21 mouse cellular contexts compared by ENCODE assay signal in the genomic region with DNA sequence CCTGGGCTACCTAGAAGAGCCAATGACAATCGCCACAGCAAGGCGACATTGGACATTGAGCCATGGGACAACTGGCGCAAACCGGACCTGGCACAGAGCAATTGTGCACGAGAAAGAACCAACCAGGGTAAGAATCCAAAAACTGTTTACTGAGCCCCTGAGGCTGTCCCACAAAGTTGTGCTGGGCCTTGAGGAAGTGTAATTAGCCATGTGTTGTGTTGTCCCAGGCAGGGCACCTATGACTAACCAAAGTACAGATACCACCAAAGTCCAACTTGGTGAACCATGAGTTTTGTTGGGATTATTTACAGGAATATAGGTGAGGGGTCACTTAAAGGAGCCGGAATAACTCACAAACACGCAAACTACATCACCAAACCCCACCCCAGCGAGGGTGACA. TPM values are rescaled to one million over a fixed set of nuclear protein-coding genes. Genes with fewer than 3 reads are reported as not detected.
A peak's percentile ranks its signal among the peaks of the same experiment; 100 is the strongest.
DNase-seq lines count a peak whose midpoint lies in the region; ATAC-seq and TF ChIP-seq lines count a peak whose summit lies in the region.
"Had no signal": no experiment of that assay in that cellular context is flagged by ENCODE, and none has a peak within 500 bp of the region (broad histone marks: within the 10 kb centered on the region; RNA-seq: fewer than 3 reads in every experiment).

No protein-coding gene starts in this region.

- peaks cover 10% of the 10 kb centered on the region for H3K4me1 ChIP-seq in kidney, embryonic 16.5 days (ENCODE audit: insufficient read depth, low read length)
- peaks cover 5% of the 10 kb centered on the region; the same call in 1 of the 2 replicates for H3K4me1 ChIP-seq in liver, adult 2 months (ENCODE audit: control insufficient read depth, insufficient read depth, low read length)
- H3K4me1 ChIP-seq in liver, embryonic 12.5 days, result peaks cover 21% of the 10 kb centered on the region
- H3K4me1 ChIP-seq in limb, embryonic 10.5 days, result peaks cover 21% of the 10 kb centered on the region

- TF ChIP-seq CTCF in liver, adult 2 months (IDR thresholded peaks at IDR 0.05; ENCODE audit: low read depth, low read length), result no peak

- no peak overlapping the region for H3K4me3 ChIP-seq in kidney, embryonic 16.5 days (ENCODE audit: low read length)
- no peak overlapping the region for H3K4me3 ChIP-seq in liver, adult 2 months (ENCODE audit: insufficient read depth, low read depth, low read length)
- no peak overlapping the region for H3K4me3 ChIP-seq in liver, embryonic 12.5 days
- no peak overlapping the region for H3K4me3 ChIP-seq in limb, embryonic 10.5 days
- H3K4me3 ChIP-seq: embryonic facial prominence, embryonic 10.5 days; forebrain, embryonic 13.5 days; gastrocnemius, adult 2 months; heart, embryonic 13.5 days had no signal

- H3K79me2 ChIP-seq in liver, adult 2 months (ENCODE audit: control insufficient read depth, insufficient read depth, low read length), result no peaks in the 10 kb centered on the region

- WGBS in kidney, embryonic 16.5 days, result 93% methylated on average over 8 of the region's 8 CpGs
- 71% methylated on average over 8 of the region's 8 CpGs for WGBS in liver, adult 2 months
- WGBS in liver, embryonic 12.5 days (ENCODE audit: insufficient replicate concordance), result 80% methylated on average over 8 of the region's 8 CpGs
- WGBS in limb, embryonic 10.5 days, result 93% methylated on average over 8 of the region's 8 CpGs

- H3K36me3 ChIP-seq in kidney, embryonic 16.5 days (ENCODE audit: insufficient read depth, low read length), result no peaks in the 10 kb centered on the region
- no peaks in the 10 kb centered on the region for H3K36me3 ChIP-seq in liver, adult 2 months (ENCODE audit: control insufficient read depth, insufficient read depth, low read length)
- H3K36me3 ChIP-seq in liver, embryonic 12.5 days, result no peaks in the 10 kb centered on the region
- no peaks in the 10 kb centered on the region for H3K36me3 ChIP-seq in limb, embryonic 10.5 days
- H3K36me3 ChIP-seq: embryonic facial prominence, embryonic 10.5 days; G1E; heart, embryonic 13.5 days had no signal

- peak; percentile 82 for DNase-seq in kidney, adult 11 months
- DNase-seq in liver, adult 2 months (ENCODE audit: extremely low read depth, low read depth, low spot score), result peak; percentile 76
- peak; percentile 58 for DNase-seq in kidney, postnatal 14 days
- DNase-seq in limb, embryonic 10.5 days (ENCODE audit: low spot score), result no peak
- DNase-seq: adrenal gland, adult 8-10 months; adrenal gland, postnatal 36 days; B cell, adult 2 months; cerebellum, adult 2 months; cerebellum, postnatal 10 days; forebrain, postnatal 0 days; gastrocnemius, adult 2 months; gastrocnemius, postnatal 25 days; heart, postnatal 36 days had no signal

- H3K9me3 ChIP-seq in kidney, embryonic 16.5 days (ENCODE audit: low read length), result no peaks in the 10 kb centered on the region
- H3K9me3 ChIP-seq in liver, embryonic 12.5 days (replicated peaks), result no peaks in the 10 kb centered on the region
- no peaks in the 10 kb centered on the region for H3K9me3 ChIP-seq in limb, embryonic 10.5 days (replicated peaks)
- H3K9me3 ChIP-seq: embryonic facial prominence, embryonic 10.5 days; forebrain, embryonic 13.5 days; G1E; heart, embryonic 13.5 days had no signal

- TF ChIP-seq POLR2A in liver, adult 2 months (IDR thresholded peaks at IDR 0.05; ENCODE audit: extremely low read depth, insufficient read depth, low read length), result no peak

- no peak overlapping the region for H3K9ac ChIP-seq in kidney, embryonic 16.5 days (replicated peaks; ENCODE audit: low read length)
- no peak overlapping the region for H3K9ac ChIP-seq in liver, adult 2 months (ENCODE audit: low read depth, low read length)
- H3K9ac ChIP-seq in liver, embryonic 12.5 days, result no peak overlapping the region
- H3K9ac ChIP-seq: forebrain, embryonic 13.5 days; forebrain, postnatal 0 days; heart, embryonic 13.5 days had no signal

- no peak overlapping the region for H3K27ac ChIP-seq in kidney, embryonic 16.5 days (ENCODE audit: low read length)
- H3K27ac ChIP-seq in liver, adult 2 months (replicated peaks; ENCODE audit: insufficient read depth, low read depth, low read length), result no peak overlapping the region
- no peak overlapping the region for H3K27ac ChIP-seq in liver, embryonic 12.5 days
- H3K27ac ChIP-seq in limb, embryonic 10.5 days, result no peak overlapping the region
- H3K27ac ChIP-seq: embryonic facial prominence, embryonic 10.5 days; forebrain, embryonic 13.5 days; gastrocnemius, adult 2 months; heart, embryonic 13.5 days had no signal

- H3K27me3 ChIP-seq in kidney, embryonic 16.5 days (ENCODE audit: insufficient read depth, low read length), result no peaks in the 10 kb centered on the region
- no peaks in the 10 kb centered on the region for H3K27me3 ChIP-seq in liver, adult 2 months (ENCODE audit: control insufficient read depth, insufficient read depth, low read length)
- H3K27me3 ChIP-seq in liver, embryonic 12.5 days (replicated peaks), result peaks cover 37% of the 10 kb centered on the region
- no peaks in the 10 kb centered on the region for H3K27me3 ChIP-seq in limb, embryonic 10.5 days (ENCODE audit: low read depth, poor library complexity, severe bottlenecking)
- H3K27me3 ChIP-seq: heart, embryonic 13.5 days had no signal

- no peak overlapping the region for H3K4me2 ChIP-seq in kidney, embryonic 16.5 days (replicated peaks; ENCODE audit: low read depth, low read length)
- H3K4me2 ChIP-seq in liver, embryonic 12.5 days, result no peak overlapping the region
- H3K4me2 ChIP-seq: forebrain, embryonic 13.5 days; heart, embryonic 13.5 days had no signal

- ATAC-seq in kidney, embryonic 16.5 days (ENCODE audit: low FRiP score, low TSS enrichment), result no peak
- no peak for ATAC-seq in liver, embryonic 12.5 days
- ATAC-seq in monocyte, adult 5-6 weeks (replicated peaks; ENCODE audit: insufficient number of reproducible peaks, low FRiP score, low TSS enrichment, poor library complexity, severe bottlenecking), result no peak
- ATAC-seq: CD4-positive, CD25-positive, alpha-beta regulatory T cell, adult 4 months; forebrain, embryonic 13.5 days; forebrain, postnatal 0 days had no signal

RNA-seq across cellular contexts. Expression of a gene that starts 3.7 kb away (rescaled TPM):
- 5.7 and 7.2 TPM in 2 replicates for polyA plus RNA-seq in kidney, embryonic 16.5 days (2015; fragmentation: Nextera tagmentation; extraction: Ambion mirVana)
- total RNA-seq in liver, adult 2 months (2014; rRNA removed), result 0.46 and 0.47 TPM in 2 replicates
- polyA plus RNA-seq in liver, adult 2 months (2012; rRNA removed), result 1.1 and 1.3 TPM in 2 replicates
- polyA plus RNA-seq in liver, embryonic 12.5 days (2016; fragmentation: Nextera tagmentation; extraction: Ambion mirVana), result 0.80 and 0.97 TPM in 2 replicates
- total RNA-seq in monocyte, adult 5-6 weeks (2017), result not detected in 3 replicates
- 8.2 and 8.5 TPM in 2 replicates for polyA plus RNA-seq in limb, embryonic 10.5 days (2016; fragmentation: Nextera tagmentation; extraction: Ambion mirVana)

RNA-seq across cellular contexts. Expression of a gene that starts 41.6 kb away (rescaled TPM):
- 8.3 and 9.8 TPM in 2 replicates for polyA plus RNA-seq in kidney, embryonic 16.5 days (2015; fragmentation: Nextera tagmentation; extraction: Ambion mirVana)
- total RNA-seq in liver, adult 2 months (2014; rRNA removed), result 0.18 and 0.27 TPM in 2 replicates
- 0.15 and 0.22 TPM in 2 replicates for polyA plus RNA-seq in liver, adult 2 months (2012; rRNA removed)
- 3.9 and 4.0 TPM in 2 replicates for polyA plus RNA-seq in liver, embryonic 12.5 days (2016; fragmentation: Nextera tagmentation; extraction: Ambion mirVana)
- 0.68 to 1.5 TPM in 2 of 3 replicates, not detected in the other for total RNA-seq in monocyte, adult 5-6 weeks (2017)
- polyA plus RNA-seq in limb, embryonic 10.5 days (2016; fragmentation: Nextera tagmentation; extraction: Ambion mirVana), result 14.7 and 18.2 TPM in 2 replicates
